Mouse (Mus musculus) forebrain, embryonic 13.5 days (tissue): Measurements from ENCODE around the gene Rad50. TPM values are rescaled to one million over a fixed set of nuclear protein-coding genes. Genes with fewer than 3 reads are reported as not detected.
A peak's percentile ranks its signal among the peaks of the same experiment; 100 is the strongest.

Experiments
- ATAC-seq: fragments of 200-750 bp; cut with Nextera tagmentation; 2 replicates; pipeline ENCODE4 v1.8.0; 2017
- H3K27ac ChIP-seq: fragments of 300-500 bp; sonication (generic); 2 replicates; pipeline ENCODE4 v1.5.1; 2015; ENCODE audit warnings: inconsistent platforms, mild to moderate bottlenecking, moderate library complexity
- H3K27me3 ChIP-seq: fragments of 300-500 bp; sonication (generic); 2 replicates; pipeline ENCODE4 v1.6.1; 2015; ENCODE audit warnings: mild to moderate bottlenecking, inconsistent platforms
- H3K36me3 ChIP-seq: fragments of 300-500 bp; sonication (generic); 2 replicates; pipeline ENCODE4 v1.6.1; 2015; ENCODE audit warnings: mild to moderate bottlenecking, inconsistent platforms; ENCODE audit not compliant: poor library complexity, severe bottlenecking
- H3K4me1 ChIP-seq: fragments of 300-500 bp; sonication (generic); 2 replicates; pipeline ENCODE4 v1.6.1; 2015; ENCODE audit warnings: inconsistent platforms
- H3K4me2 ChIP-seq: fragments of 300-500 bp; sonication (generic); 2 replicates; pipeline ENCODE4 v1.6.1; 2015; ENCODE audit warnings: inconsistent platforms, mild to moderate bottlenecking, moderate library complexity
- H3K4me3 ChIP-seq: fragments of 300-500 bp; sonication (generic); 2 replicates; pipeline ENCODE4 v1.5.1; 2015; ENCODE audit warnings: mild to moderate bottlenecking, inconsistent platforms
- H3K9ac ChIP-seq: fragments of 300-500 bp; sonication (generic); 2 replicates; pipeline ENCODE4 v1.6.1; 2015; ENCODE audit warnings: mild to moderate bottlenecking, inconsistent platforms
- H3K9me3 ChIP-seq: fragments of 300-500 bp; sonication (generic); replicated peaks from 2 replicates; pipeline ENCODE4 v1.6.1; 2016; ENCODE audit warnings: inconsistent platforms
- WGBS: fragments of 180-500 bp; shearing (Covaris S2); methylation state at CpG from one replicate; pipeline ENCODE4 v1.1.7; 2015; 5-methylcytosine and 5-hydroxymethylcytosine counted together
- polyA plus RNA-seq: library from polyadenylated mRNA; unstranded; fragments of >200 nt; fragmentation: Nextera tagmentation; extraction: Ambion mirVana; gene quantifications from 2 replicates; pipeline ENCODE4 v1.2.1, GENCODE M21; 2015

The Rad50 gene
- polyA plus RNA-seq: 17.7 and 18.2 TPM in 2 replicates

GRCm38 (mm10) chr11:53706934-53707717 is at the start of gene Rad50:
Rad50 (minus strand) TSS chr11:53707319.
- Histone ChIP-seq H3K4me2 (peak within 1 kb of the TSS; percentile 93), H3K27me3 (no peaks in the 10 kb centered on the region), H3K4me1 (peaks cover 5% of the 10 kb centered on the region), H3K9ac (peak within 1 kb of the TSS; percentile 78), H3K4me3 (peak within 1 kb of the TSS; percentile 76), H3K27ac (peak within 1 kb of the TSS; percentile 66), H3K36me3 (no peaks in the 10 kb centered on the region), H3K9me3 (no peaks in the 10 kb centered on the region)
- ATAC-seq: peak; percentile 98
- 5% methylated on average over 55 of the region's 55 CpGs for WGBS

- Histone ChIP-seq H3K4me1 (peaks cover 13% of the 10 kb centered on the region), H3K27me3 (peaks cover 7% of the 10 kb centered on the region), H3K4me2 (no peak overlapping the region), H3K27ac (no peak overlapping the region), H3K36me3 (no peaks in the 10 kb centered on the region), H3K4me3 (no peak overlapping the region), H3K9me3 (no peaks in the 10 kb centered on the region; the same call in 1 of the 2 replicates), H3K9ac (no peak overlapping the region)
- ATAC-seq: no peak
- 80% methylated on average over 12 of the region's 12 CpGs for WGBS
Observed at GRCm38 (mm10) chr11:53755011-53755595, 48.0 kb upstream of the Rad50 start.

GRCm38 (mm10) chr11:53749716-53750352 is 42.7 kb upstream of the Rad50 start:
- Histone ChIP-seq H3K27me3 (no peaks in the 10 kb centered on the region), H3K9ac (no peak overlapping the region), H3K4me1 (no peaks in the 10 kb centered on the region), H3K9me3 (no peaks in the 10 kb centered on the region; the same call in 1 of the 2 replicates), H3K36me3 (no peaks in the 10 kb centered on the region), H3K27ac (no peak overlapping the region), H3K4me2 (no peak overlapping the region), H3K4me3 (no peak overlapping the region)
- ATAC-seq: no peak
- WGBS: 52% methylated on average over 5 of the region's 5 CpGs

DNA sequence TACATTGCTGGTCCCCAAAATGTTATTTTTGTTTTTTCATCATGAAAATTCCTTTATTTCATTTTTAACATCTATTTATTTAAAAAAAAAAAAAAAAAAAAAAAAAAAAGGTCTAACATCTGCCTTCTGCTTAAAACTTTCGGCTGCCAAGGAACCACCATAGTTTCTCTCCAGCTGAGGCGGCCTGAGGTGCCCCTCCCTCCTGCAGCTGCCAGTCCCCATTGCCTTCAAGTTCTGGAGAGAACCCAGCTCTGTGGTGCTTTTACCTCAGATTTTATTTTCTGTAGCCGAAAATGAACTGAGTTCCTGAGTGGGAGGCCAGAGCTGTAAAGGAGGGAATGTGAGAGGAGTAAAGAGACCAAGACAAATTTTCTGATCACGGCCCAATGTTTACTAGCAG is 42.2 kb upstream of the Rad50 start:
- no peak for ATAC-seq

GRCm38 (mm10) chr11:53748614-53749013 is 41.5 kb upstream of the Rad50 start:
- no peak for ATAC-seq
- Histone ChIP-seq H3K4me3 (no peak overlapping the region), H3K4me2 (no peak overlapping the region), H3K27me3 (no peaks in the 10 kb centered on the region), H3K4me1 (no peaks in the 10 kb centered on the region), H3K36me3 (no peaks in the 10 kb centered on the region), H3K9me3 (no peaks in the 10 kb centered on the region; the same call in 1 of the 2 replicates), H3K9ac (no peak overlapping the region), H3K27ac (no peak overlapping the region)
- 91% methylated on average over 6 of the region's 6 CpGs for WGBS

More for the DNA sequence above, 42.2 kb upstream of the Rad50 start:
- Histone ChIP-seq H3K4me2 (no peak overlapping the region), H3K36me3 (no peaks in the 10 kb centered on the region), H3K9me3 (no peaks in the 10 kb centered on the region; the same call in 1 of the 2 replicates), H3K4me3 (no peak overlapping the region), H3K27me3 (no peaks in the 10 kb centered on the region), H3K4me1 (no peaks in the 10 kb centered on the region), H3K27ac (no peak overlapping the region), H3K9ac (no peak overlapping the region)
- 70% methylated on average over 4 of the region's 4 CpGs for WGBS

GRCm38 (mm10) chr11:53747985-53748384 is 40.9 kb upstream of the Rad50 start:
- Histone ChIP-seq H3K9me3 (no peaks in the 10 kb centered on the region), H3K9ac (no peak overlapping the region), H3K27ac (no peak overlapping the region), H3K4me1 (no peaks in the 10 kb centered on the region), H3K27me3 (no peaks in the 10 kb centered on the region), H3K4me3 (no peak overlapping the region), H3K4me2 (no peak overlapping the region), H3K36me3 (no peaks in the 10 kb centered on the region)
- WGBS: 90% methylated on average over 9 of the region's 9 CpGs
- no peak for ATAC-seq

DNA sequence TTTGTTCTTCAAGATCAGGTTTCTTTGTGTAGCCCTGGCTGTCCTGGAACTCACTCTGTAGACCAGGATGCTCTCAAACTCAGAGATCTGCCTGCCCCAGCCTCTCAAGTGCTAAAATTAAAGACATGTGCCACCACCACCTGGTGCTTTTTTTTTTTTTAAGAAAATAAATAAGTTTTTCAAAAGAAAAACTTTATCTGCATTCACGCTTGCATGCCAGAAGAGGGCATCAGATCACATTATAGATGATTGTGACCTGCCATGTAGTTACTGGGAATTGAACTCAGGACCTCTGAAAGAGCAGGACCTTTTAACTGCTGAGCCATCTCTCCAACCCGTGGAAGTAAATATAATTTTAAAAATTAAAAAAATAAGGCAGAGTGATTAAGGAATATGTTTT is 38.1 kb upstream of the Rad50 start:
- WGBS: 91% methylated on average over 2 of the region's 2 CpGs

GRCm38 (mm10) chr11:53742353-53742752 is 35.2 kb upstream of the Rad50 start:
- H3K36me3 ChIP-seq: no peaks in the 10 kb centered on the region
- no peaks in the 10 kb centered on the region for H3K4me1 ChIP-seq
- no peak overlapping the region for H3K27ac ChIP-seq
- no peaks in the 10 kb centered on the region for H3K27me3 ChIP-seq
- H3K4me3 ChIP-seq: no peak overlapping the region
- ATAC-seq: no peak
- 3% methylated on average over 5 of the region's 5 CpGs for WGBS
- no peak overlapping the region for H3K4me2 ChIP-seq
- no peaks in the 10 kb centered on the region for H3K9me3 ChIP-seq
- H3K9ac ChIP-seq: no peak overlapping the region

More for the DNA sequence above, 38.1 kb upstream of the Rad50 start:
- no peaks in the 10 kb centered on the region for H3K4me1 ChIP-seq
- no peak overlapping the region for H3K4me3 ChIP-seq
- no peak overlapping the region for H3K27ac ChIP-seq
- no peak overlapping the region for H3K9ac ChIP-seq
- no peaks in the 10 kb centered on the region for H3K27me3 ChIP-seq
- ATAC-seq: no peak
- H3K4me2 ChIP-seq: no peak overlapping the region
- no peaks in the 10 kb centered on the region for H3K36me3 ChIP-seq
- no peaks in the 10 kb centered on the region for H3K9me3 ChIP-seq

DNA sequence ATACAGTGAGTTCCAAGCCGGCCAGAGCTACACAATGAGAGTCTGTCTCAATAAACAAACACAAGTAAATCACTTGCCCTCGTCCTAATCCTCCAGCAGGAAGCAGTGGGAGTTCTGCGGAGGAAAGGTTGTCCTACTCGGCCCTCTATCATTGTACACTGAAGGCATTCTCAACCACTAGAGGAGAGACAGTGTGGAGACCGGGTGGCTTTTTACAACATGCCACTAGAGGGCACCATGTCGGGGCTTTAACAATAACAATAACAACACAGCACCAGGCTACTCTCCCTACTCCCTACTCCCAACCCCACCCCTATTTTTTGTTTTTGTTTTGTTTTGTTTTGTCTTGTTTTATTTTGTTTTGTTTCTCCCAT is 30.4 kb upstream of the Rad50 start:
- no peak overlapping the region for H3K9ac ChIP-seq
- no peak overlapping the region for H3K27ac ChIP-seq
- no peaks in the 10 kb centered on the region for H3K4me1 ChIP-seq
- 39% methylated on average over 6 of the region's 6 CpGs for WGBS
- no peak overlapping the region for H3K4me2 ChIP-seq
- 0 out of 2 replicates have a peak, but pooled peaks have one; percentile 66 for ATAC-seq
- no peaks in the 10 kb centered on the region for H3K9me3 ChIP-seq
- H3K4me3 ChIP-seq: no peak overlapping the region
- H3K27me3 ChIP-seq: no peaks in the 10 kb centered on the region
- H3K36me3 ChIP-seq: no peaks in the 10 kb centered on the region

DNA sequence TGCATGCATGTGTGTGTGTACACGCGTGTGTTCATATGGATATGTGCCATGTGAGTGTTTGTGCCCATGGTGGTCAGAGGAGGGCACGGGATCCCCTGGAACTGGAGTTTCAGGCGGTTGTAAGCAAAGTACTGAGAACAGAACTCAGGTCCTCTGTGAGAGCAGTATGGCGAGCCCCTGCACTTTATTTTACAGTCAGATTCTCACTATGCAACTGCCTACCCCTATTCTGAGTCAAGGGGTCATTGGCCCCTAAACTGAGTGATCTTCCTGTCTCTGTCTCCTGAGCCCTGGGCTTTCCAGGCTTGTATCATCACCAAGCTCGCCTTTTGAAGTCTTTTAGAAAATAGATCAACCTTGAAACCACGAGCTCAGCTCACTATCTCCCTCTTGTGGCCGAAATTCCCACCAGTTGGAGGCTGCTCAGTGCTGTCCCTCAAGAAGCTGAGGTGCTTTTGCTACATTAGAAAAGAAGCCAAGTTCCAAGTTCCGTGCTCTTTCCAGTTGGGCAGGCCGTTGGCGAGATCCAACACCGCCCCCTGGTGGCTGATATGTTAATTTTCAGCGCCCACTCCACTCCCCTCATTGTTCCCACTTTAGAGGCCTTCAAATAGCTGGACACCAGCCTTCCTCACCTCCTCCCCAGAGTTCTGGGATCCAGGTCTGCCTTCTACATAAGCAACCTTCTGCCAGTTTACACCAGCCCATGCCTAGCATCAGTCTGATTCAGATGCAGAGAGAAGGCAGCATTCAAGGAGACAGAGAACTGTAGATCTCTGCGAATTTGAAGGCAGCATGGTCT is 29.9 kb upstream of the Rad50 start:
- H3K4me2 ChIP-seq: no peak overlapping the region
- no peaks in the 10 kb centered on the region for H3K36me3 ChIP-seq
- H3K4me1 ChIP-seq: no peaks in the 10 kb centered on the region
- H3K4me3 ChIP-seq: no peak overlapping the region
- ATAC-seq: peak; percentile 38; the same call in 1 of the 2 replicates
- H3K9ac ChIP-seq: no peak overlapping the region
- WGBS: 50% methylated on average over 14 of the region's 14 CpGs
- H3K9me3 ChIP-seq: no peaks in the 10 kb centered on the region
- no peak overlapping the region for H3K27ac ChIP-seq
- H3K27me3 ChIP-seq: no peaks in the 10 kb centered on the region

DNA sequence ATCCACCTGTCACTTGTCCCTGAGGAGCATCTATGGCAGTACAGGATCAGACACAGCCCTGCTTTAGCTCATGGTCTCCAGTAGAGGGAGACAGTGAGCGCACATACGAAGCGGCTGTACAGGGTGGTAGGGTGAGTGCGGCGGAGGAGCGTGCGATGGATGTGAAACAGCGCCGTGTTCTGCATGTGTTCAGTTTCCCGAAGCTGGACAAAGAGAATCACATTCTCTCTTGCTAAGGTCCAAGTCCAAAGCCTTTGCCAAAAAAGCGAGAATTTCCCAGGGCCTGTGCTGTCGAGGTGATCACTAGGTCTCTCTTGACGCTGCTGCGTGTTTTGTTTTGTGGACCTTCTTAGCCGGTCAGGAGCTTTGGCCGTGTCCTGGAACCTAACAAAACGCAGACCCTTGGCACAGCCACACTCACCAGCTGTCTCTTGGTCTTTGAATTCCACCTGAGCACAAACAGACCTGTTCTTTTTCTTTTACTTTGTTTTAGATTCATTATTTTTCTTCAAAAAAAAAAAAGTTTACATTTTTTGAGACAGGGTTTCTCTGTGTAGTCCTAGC is 28.6 kb upstream of the Rad50 start:
- H3K9me3 ChIP-seq: no peaks in the 10 kb centered on the region
- peak overlapping the region; percentile 54 for H3K4me2 ChIP-seq
- peak overlapping the region; percentile 21; the same call in 1 of the 2 replicates for H3K4me3 ChIP-seq
- 20% methylated on average over 17 of the region's 17 CpGs for WGBS
- H3K9ac ChIP-seq: peak overlapping the region; percentile 46
- H3K4me1 ChIP-seq: no peaks in the 10 kb centered on the region
- H3K27ac ChIP-seq: no peak overlapping the region
- ATAC-seq: peak; percentile 93
- no peaks in the 10 kb centered on the region for H3K36me3 ChIP-seq
- no peaks in the 10 kb centered on the region for H3K27me3 ChIP-seq
